Mouse (Mus musculus): ENCODE results near the gene Olfr910.

- TF ChIP-seq EP300 (IDR thresholded peaks at IDR 0.05; ENCODE audit: low read depth) (no peak), CTCF (IDR thresholded peaks at IDR 0.05; ENCODE audit: low read depth) (no peak)
These were observed 42.2 kb downstream of the Olfr910 start, which contains the start of gene Olfr912 for GRCm38 (mm10) chr9:38579878-38580277.
